Mouse (Mus musculus) liver, embryonic 14.5 days (tissue): Measurements from ENCODE around the gene Ntm.

ENCODE experiments used
- CTCF ChIP-seq: IDR thresholded peaks from 2 replicates; pipeline ENCODE4 v1.5.1; 2016; ENCODE audit warnings: antibody characterized with exemption, low read depth, control low read depth
- EP300 ChIP-seq: IDR thresholded peaks from 2 replicates; pipeline ENCODE4 v1.6.1; 2016; ENCODE audit warnings: antibody characterized with exemption, low read depth

- TF ChIP-seq CTCF: peak; percentile 62
- no peak for TF ChIP-seq EP300
These were observed 40.7 kb upstream of the Ntm start for GRCm38 (mm10) chr9:30003612-30004011.
